Mouse (Mus musculus) adrenal gland, adult 18-20 months (tissue): Measurements from ENCODE around the gene Gm20422. TPM values are rescaled to one million over a fixed set of nuclear protein-coding genes. Genes with fewer than 3 reads are reported as not detected.

Experiments used
- DNase-seq, 2 experiments: peaks; one replicate each; pipeline ENCODE4 v3.0.0; 2021 to 2022; ENCODE audit warnings: low spot score in 2 of 2
- long read RNA-seq, 2 experiments: library from polyadenylated mRNA; stranded (forward); transcript quantifications; one replicate each; pipeline ENCODE4 v2.0.0; 2021
- total RNA-seq, 2 experiments: library from RNA; stranded (reverse); gene quantifications; 1 replicate in 1 of 2; 2 replicates in 1 of 2; pipeline ENCODE4 v1.2.3; 2021

Gm20422 gene
- under 1 TPM in 1 of 2 experiments, not detected in 1; 0.64 TPM for total RNA-seq
- long read RNA-seq, experiment 1, partial matches to known transcripts, result 0 of 1 reads
- long read RNA-seq, experiment 1, other reads (novel, unspliced or antisense), result 1 of 1 reads
- long read RNA-seq, experiment 2, result 0 reads

GRCm38 (mm10) chr8:69774503-69775148 is at the start of gene Gm20422:
Gene Gm20422, minus strand, starts transcription at chr8:69774886.
- peak; percentile 75 to 77 for DNase-seq

- peak; percentile 52 to 63 for DNase-seq
Measured at GRCm38 (mm10) chr8:69822386-69823191, 47.9 kb upstream of the Gm20422 start, which contains the start of gene Lpar2. Gene Lpar2, plus strand, starts transcription at chr8:69822429.

GRCm38 (mm10) chr8:69821971-69822385 is 47.3 kb upstream of the Gm20422 start:
- DNase-seq, result peak in 1 of 2 experiments; percentile 37

GRCm38 (mm10) chr8:69820466-69820865 is 45.8 kb upstream of the Gm20422 start:
- DNase-seq, result no peak

GRCm38 (mm10) chr8:69815396-69815795 is 40.7 kb upstream of the Gm20422 start:
- no peak for DNase-seq

- DNase-seq, result no peak
Measured at GRCm38 (mm10) chr8:69814881-69815280, 40.2 kb upstream of the Gm20422 start.

- DNase-seq, result peak in 1 of 2 experiments; percentile 14
Measured at GRCm38 (mm10) chr8:69809820-69810219, 35.1 kb upstream of the Gm20422 start.

- DNase-seq, result peak in 1 of 2 experiments; percentile 33
Measured at GRCm38 (mm10) chr8:69808864-69809403, 34.2 kb upstream of the Gm20422 start.

- DNase-seq, result peak; percentile 75 to 81
Measured at GRCm38 (mm10) chr8:69808094-69808863, 33.6 kb upstream of the Gm20422 start, which contains the start of gene Gmip. Gene Gmip, plus strand, starts transcription at chr8:69808679.

- peak in 1 of 2 experiments; percentile 16 for DNase-seq
Measured at GRCm38 (mm10) chr8:69807236-69807635, 32.5 kb upstream of the Gm20422 start.

GRCm38 (mm10) chr8:69805491-69805890 is 30.8 kb upstream of the Gm20422 start:
- DNase-seq, result peak in 1 of 2 experiments; percentile 16

GRCm38 (mm10) chr8:69805086-69805485 is 30.4 kb upstream of the Gm20422 start:
- peak in 1 of 2 experiments; percentile 17 for DNase-seq

GRCm38 (mm10) chr8:69804537-69804936 is 29.9 kb upstream of the Gm20422 start:
- DNase-seq, result no peak

GRCm38 (mm10) chr8:69803366-69803765 is 28.7 kb upstream of the Gm20422 start:
- no peak for DNase-seq

GRCm38 (mm10) chr8:69802216-69802615 is 27.5 kb upstream of the Gm20422 start:
- no peak for DNase-seq

GRCm38 (mm10) chr8:69801796-69802195 is 27.1 kb upstream of the Gm20422 start:
- DNase-seq, result no peak

GRCm38 (mm10) chr8:69799946-69800345 is 25.3 kb upstream of the Gm20422 start:
- no peak for DNase-seq

- peak; percentile 1 to 14 for DNase-seq
Measured at GRCm38 (mm10) chr8:69799261-69799660, 24.6 kb upstream of the Gm20422 start.

GRCm38 (mm10) chr8:69797661-69798060 is 23.0 kb upstream of the Gm20422 start:
- peak in 1 of 2 experiments; percentile 1 for DNase-seq

GRCm38 (mm10) chr8:69796721-69797345 is 22.1 kb upstream of the Gm20422 start:
- peak; percentile 1 to 16 for DNase-seq
